Mouse (Mus musculus) forebrain, embryonic 12.5 days (tissue): ENCODE data around the gene Anxa6. TPM values are rescaled to one million over a fixed set of nuclear protein-coding genes. Genes with fewer than 3 reads are reported as not detected.

Experiments
- ATAC-seq: fragments of 200-750 bp; cut with Nextera tagmentation; 2 replicates; pipeline ENCODE4 v1.8.0; 2017; ENCODE audit warnings: moderate TSS enrichment; ENCODE audit not compliant: low FRiP score
- H3K27ac ChIP-seq: fragments of 300-500 bp; sonication (generic); 2 replicates; pipeline ENCODE4 v1.5.1; 2016; ENCODE audit warnings: mild to moderate bottlenecking
- H3K27me3 ChIP-seq: fragments of 300-500 bp; sonication (generic); 2 replicates; pipeline ENCODE4 v1.6.1; 2016; ENCODE audit warnings: mild to moderate bottlenecking
- H3K36me3 ChIP-seq: fragments of 300-500 bp; sonication (generic); replicated peaks from 2 replicates; pipeline ENCODE4 v1.6.1; 2016; ENCODE audit warnings: mild to moderate bottlenecking
- H3K4me1 ChIP-seq: fragments of 300-500 bp; sonication (generic); 2 replicates; pipeline ENCODE4 v1.6.1; 2016
- H3K4me2 ChIP-seq: fragments of 300-500 bp; sonication (generic); 2 replicates; pipeline ENCODE4 v1.6.1; 2016; ENCODE audit warnings: mild to moderate bottlenecking, moderate library complexity
- H3K4me3 ChIP-seq: fragments of 300-500 bp; sonication (generic); replicated peaks from 2 replicates; pipeline ENCODE4 v1.5.1; 2016; ENCODE audit warnings: mild to moderate bottlenecking
- H3K9ac ChIP-seq: fragments of 300-500 bp; sonication (generic); 2 replicates; pipeline ENCODE4 v1.6.1; 2016; ENCODE audit warnings: mild to moderate bottlenecking
- H3K9me3 ChIP-seq: fragments of 300-500 bp; sonication (generic); 2 replicates; pipeline ENCODE4 v1.6.1; 2016
- WGBS: fragments of 180-500 bp; shearing (Covaris S2); methylation state at CpG from one replicate; pipeline ENCODE4 v1.1.7; 2016; 5-methylcytosine and 5-hydroxymethylcytosine counted together
- polyA plus RNA-seq: library from polyadenylated mRNA; unstranded; fragments of >200 nt; fragmentation: Nextera tagmentation; extraction: Ambion mirVana; gene quantifications from 2 replicates; pipeline ENCODE4 v1.2.1, GENCODE M21; 2016

Gene Anxa6
- polyA plus RNA-seq, 1 experiment from 2014 or later, result 59.1 TPM

DNA sequence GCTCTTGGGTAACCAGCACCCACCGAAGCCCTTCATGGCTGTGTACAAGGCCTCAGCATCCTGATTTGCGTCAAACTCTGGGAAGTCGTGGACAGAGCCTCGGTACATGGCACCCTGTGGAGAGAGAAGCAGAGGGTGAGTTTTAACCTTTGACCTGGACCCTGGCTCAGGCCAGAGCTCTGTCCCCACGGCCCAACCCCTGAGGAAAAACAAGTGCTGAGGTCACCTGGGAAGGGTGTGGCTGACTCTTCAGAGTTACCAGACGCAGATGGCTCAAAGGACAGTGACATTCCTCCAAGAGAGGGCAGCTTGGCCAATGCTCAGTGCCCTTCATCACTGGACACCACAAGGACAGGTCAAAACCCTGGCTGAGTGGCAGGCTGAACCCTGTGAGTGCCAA is 19.4 kb downstream of the Anxa6 start:
- ATAC-seq, result no peak
- H3K36me3 ChIP-seq, result peaks cover 12% of the 10 kb centered on the region
- WGBS, result 79% methylated on average over 6 of the region's 6 CpGs

DNA sequence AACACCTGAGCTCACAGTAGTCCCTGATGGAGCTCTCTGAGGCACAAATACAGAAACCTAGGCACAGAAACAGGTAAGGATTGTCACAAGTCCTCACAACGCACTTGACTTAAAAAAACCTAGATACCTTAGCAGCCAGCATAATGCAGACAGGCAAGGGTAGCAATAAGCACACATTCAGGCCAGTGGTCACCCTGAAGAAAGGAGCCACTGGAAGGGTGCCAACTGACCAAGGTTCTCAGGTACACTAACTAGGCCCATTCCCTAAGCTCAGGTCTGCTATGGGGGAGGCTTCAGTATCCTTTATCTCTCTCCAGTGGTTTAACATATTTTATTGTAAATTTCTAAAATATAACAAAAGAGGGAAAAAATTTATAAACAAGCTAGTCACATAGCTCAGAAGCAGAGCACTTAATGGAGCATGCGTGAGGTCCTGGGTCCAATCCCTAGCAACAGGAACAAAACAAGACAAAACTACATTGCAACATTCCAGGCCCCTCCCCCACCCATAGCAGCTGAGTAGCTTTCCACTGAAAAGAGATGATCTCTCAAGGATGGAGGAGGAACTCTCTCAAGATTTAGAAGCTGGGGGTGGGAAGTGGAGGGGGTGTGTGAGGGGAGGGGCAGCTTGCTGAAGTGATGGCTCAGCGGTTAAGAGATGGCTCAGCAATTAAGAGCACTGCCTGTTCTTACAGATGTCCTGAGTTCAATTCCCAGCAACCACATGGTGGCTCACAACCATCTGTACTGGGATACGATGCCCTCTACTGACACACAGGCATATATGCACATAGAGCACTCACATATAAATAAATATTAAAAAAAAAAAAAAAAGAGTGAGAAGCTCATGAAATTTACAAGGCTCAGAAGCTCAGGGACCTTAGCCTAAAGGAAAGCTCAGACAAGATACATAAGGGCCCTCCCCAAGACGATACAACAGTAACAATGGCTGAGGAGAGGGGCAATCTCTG is 20.4 kb downstream of the Anxa6 start:
- H3K27ac ChIP-seq, result no peak overlapping the region
- no peaks in the 10 kb centered on the region for H3K9me3 ChIP-seq
- WGBS, result 73% methylated on average over 5 of the region's 5 CpGs
- H3K4me2 ChIP-seq, result no peak overlapping the region
- no peak for ATAC-seq
- H3K4me3 ChIP-seq, result no peak overlapping the region
- H3K9ac ChIP-seq, result no peak overlapping the region
- no peaks in the 10 kb centered on the region for H3K27me3 ChIP-seq
- H3K36me3 ChIP-seq, result peaks cover 16% of the 10 kb centered on the region
- H3K4me1 ChIP-seq, result 0 out of 2 replicates have a peak, but pooled peaks cover 3% of the 10 kb centered on the region

More for the DNA sequence above, 19.4 kb downstream of the Anxa6 start:
- Histone ChIP-seq H3K9me3 (no peaks in the 10 kb centered on the region), H3K27me3 (no peaks in the 10 kb centered on the region), H3K4me1 (0 out of 2 replicates have a peak, but pooled peaks cover 3% of the 10 kb centered on the region), H3K4me3 (no peak overlapping the region), H3K27ac (no peak overlapping the region), H3K4me2 (no peak overlapping the region), H3K9ac (no peak overlapping the region)

DNA sequence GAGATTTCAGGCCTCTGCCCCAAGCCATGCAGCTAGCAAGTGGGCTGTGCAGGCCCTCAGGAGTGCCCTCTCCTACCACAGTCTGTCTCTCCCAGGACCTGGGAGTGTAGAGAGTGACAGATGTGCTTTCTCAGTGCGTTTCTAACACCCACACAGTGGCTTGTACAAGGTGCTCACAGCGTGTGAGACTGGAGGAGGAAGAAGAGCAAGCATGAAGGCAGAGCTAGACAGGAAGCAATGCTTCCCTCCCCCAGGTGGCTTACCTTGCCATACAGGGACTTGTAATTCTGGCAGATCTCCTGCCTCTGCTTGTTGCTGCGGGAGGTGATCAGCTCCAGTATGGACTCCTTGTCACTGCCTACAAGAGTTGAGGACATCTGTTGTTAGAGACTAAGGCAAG is 21.8 kb downstream of the Anxa6 start:
- Histone ChIP-seq H3K9me3 (no peaks in the 10 kb centered on the region), H3K27ac (no peak overlapping the region), H3K27me3 (no peaks in the 10 kb centered on the region), H3K4me1 (0 out of 2 replicates have a peak, but pooled peaks cover 3% of the 10 kb centered on the region), H3K4me3 (no peak overlapping the region), H3K36me3 (peaks cover 23% of the 10 kb centered on the region), H3K9ac (no peak overlapping the region), H3K4me2 (no peak overlapping the region)
- ATAC-seq, result no peak
- WGBS, result 82% methylated on average over 3 of the region's 3 CpGs

DNA sequence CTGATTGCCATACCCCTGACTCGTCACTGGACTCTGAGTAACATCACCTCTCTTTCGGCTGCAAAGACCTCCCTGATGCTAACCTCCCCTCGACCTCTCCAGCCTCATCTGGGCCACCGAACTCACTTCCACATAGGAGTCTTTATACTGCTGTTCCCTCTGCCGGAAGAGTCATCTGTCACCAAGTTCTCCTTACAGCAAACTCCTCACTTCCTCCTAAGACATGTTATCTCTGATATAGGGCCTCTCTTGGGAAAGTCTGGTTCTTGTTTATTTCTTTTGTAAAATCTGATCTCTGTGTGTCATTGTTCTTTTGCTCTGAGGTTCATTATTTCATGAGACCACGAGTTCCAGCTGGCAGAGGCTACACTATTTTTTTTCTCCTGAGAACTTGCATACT is 25.0 kb downstream of the Anxa6 start:
- 80% methylated on average over 6 of the region's 6 CpGs for WGBS

DNA sequence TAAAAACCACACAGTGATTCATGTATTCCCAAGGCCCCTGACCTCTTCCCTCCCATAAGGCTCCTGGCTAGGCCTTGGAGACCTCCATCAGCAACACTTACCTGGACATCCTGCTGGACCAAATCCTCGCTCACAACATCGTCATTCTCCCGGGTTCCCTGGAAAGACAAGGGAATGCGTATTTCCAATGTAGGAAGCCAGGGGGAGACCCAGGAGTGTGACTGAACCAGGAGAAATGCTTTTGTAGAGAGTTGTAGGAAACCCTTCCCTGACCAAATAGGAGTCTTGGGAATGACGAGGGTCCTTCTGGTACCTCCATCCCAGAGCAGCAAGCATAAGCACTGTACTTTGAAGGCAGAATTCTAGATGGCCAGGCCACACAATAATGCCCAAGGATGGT is 27.6 kb downstream of the Anxa6 start:
- peaks cover 28% of the 10 kb centered on the region for H3K36me3 ChIP-seq
- no peaks in the 10 kb centered on the region for H3K4me1 ChIP-seq
- H3K4me3 ChIP-seq, result no peak overlapping the region
- H3K9ac ChIP-seq, result no peak overlapping the region
- no peaks in the 10 kb centered on the region for H3K9me3 ChIP-seq
- no peak overlapping the region for H3K27ac ChIP-seq
- no peak overlapping the region for H3K4me2 ChIP-seq
- WGBS, result 83% methylated on average over 5 of the region's 5 CpGs
- ATAC-seq, result no peak
- H3K27me3 ChIP-seq, result no peaks in the 10 kb centered on the region

More for the DNA sequence above, 25.0 kb downstream of the Anxa6 start:
- H3K9me3 ChIP-seq, result no peaks in the 10 kb centered on the region
- H3K4me1 ChIP-seq, result no peaks in the 10 kb centered on the region
- H3K4me3 ChIP-seq, result no peak overlapping the region
- H3K27ac ChIP-seq, result no peak overlapping the region
- H3K27me3 ChIP-seq, result no peaks in the 10 kb centered on the region
- H3K36me3 ChIP-seq, result peaks cover 23% of the 10 kb centered on the region
- no peak for ATAC-seq
- no peak overlapping the region for H3K4me2 ChIP-seq
- no peak overlapping the region for H3K9ac ChIP-seq

DNA sequence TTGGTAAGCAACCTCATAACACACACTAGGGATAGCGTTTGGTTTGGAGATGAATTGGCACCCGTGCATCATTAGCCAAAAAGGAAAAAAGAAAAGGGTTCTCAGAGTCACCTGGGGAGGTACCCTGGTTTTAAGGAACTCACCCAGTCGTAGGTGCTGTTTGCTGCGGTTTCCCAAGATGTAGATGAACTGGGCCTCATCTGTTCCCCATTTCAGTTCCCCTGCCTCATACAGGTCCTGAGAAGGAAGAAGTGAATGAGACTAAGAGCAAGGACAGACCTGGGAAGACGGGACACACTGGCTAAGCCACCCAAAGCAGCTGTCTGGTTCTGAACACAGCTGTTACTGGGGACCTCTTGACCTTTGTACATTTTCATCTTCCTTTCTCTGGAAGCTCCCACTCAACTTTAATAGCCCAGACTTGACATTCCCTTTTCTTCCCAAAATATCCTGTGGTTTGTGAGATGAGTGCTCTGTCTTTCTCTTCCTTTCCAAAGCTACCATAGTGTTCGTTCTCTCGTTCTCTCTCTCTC is 28.2 kb downstream of the Anxa6 start:
- 85% methylated on average over 7 of the region's 7 CpGs for WGBS
- H3K27me3 ChIP-seq, result no peaks in the 10 kb centered on the region
- H3K4me3 ChIP-seq, result no peak overlapping the region
- no peak overlapping the region for H3K9ac ChIP-seq
- H3K27ac ChIP-seq, result no peak overlapping the region
- no peak for ATAC-seq
- H3K36me3 ChIP-seq, result peaks cover 21% of the 10 kb centered on the region
- no peaks in the 10 kb centered on the region for H3K4me1 ChIP-seq
- H3K9me3 ChIP-seq, result no peaks in the 10 kb centered on the region
- H3K4me2 ChIP-seq, result no peak overlapping the region

DNA sequence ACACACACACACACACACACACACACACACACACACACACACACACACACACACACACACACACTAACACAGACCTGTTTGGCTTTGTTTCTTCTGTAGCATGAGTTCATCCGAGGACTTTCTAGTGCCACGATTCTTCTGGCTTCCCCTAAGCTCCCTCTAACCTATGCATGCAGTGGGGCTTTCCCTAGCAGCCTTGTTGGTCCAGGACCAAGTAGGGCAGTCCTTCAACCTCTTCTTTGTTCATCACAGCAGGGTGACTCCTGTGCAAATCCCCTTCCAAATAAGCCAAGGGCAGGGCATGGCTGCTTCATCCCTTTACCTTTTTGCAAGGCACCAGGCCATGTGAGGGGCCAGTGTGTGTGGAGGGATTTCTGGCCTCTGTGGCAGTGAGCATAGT is 34.5 kb downstream of the Anxa6 start:
- H3K27ac ChIP-seq, result no peak overlapping the region

DNA sequence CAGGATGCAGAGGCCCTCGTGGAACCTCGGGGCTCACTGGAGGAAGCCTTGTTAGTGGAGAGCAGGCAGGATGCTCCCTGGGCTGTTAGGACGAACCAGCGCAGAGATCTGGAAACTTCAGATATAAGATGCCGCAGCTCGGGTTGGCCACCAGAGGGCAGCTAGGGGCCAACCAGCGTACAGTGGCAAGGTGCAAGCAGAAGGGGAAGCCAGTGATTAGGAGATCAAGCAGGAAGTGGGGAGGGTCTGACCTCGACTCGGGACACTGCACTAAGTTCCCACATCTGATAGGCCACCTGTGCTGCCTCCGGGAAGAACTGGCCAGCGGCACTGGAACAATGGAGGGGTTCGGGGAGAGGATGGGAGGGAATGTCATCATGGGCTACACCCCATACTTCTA is 35.0 kb downstream of the Anxa6 start:
- Histone ChIP-seq H3K27me3 (no peaks in the 10 kb centered on the region), H3K9ac (no peak overlapping the region), H3K4me3 (no peak overlapping the region), H3K4me2 (no peak overlapping the region), H3K4me1 (peaks cover 2% of the 10 kb centered on the region; the same call in 1 of the 2 replicates), H3K27ac (no peak overlapping the region), H3K9me3 (no peaks in the 10 kb centered on the region), H3K36me3 (peaks cover 5% of the 10 kb centered on the region)
- ATAC-seq, result peak; percentile 36; the same call in 1 of the 2 replicates
- 5% methylated on average over 11 of the region's 12 CpGs for WGBS

More for the DNA sequence above, 34.5 kb downstream of the Anxa6 start:
- H3K9ac ChIP-seq, result no peak overlapping the region
- H3K4me2 ChIP-seq, result no peak overlapping the region
- no peak for ATAC-seq
- 50% methylated on average over 2 of the region's 2 CpGs for WGBS
- H3K36me3 ChIP-seq, result peaks cover 5% of the 10 kb centered on the region
- no peaks in the 10 kb centered on the region for H3K9me3 ChIP-seq
- no peaks in the 10 kb centered on the region for H3K27me3 ChIP-seq
- H3K4me1 ChIP-seq, result peaks cover 2% of the 10 kb centered on the region; the same call in 1 of the 2 replicates
- H3K4me3 ChIP-seq, result no peak overlapping the region

DNA sequence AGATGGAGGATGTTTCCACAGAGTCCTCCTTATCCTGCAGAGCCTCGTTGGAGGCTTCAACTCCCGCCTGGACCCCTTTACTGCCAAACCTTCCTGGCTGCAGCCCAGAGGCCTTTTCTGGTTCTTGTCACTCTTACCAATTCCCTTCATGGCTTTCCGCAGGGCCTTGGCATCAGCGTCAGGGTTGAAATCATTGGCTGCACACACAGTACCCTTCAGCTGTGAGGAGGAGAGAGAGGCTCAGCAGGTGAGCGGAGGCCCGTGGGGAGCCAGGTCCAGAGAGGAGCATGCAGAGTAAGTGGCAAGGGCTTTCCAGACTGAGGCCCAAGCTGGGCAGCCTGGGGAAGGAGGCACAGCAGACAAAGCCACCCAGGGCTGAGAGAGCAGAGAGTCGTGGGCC is 37.1 kb downstream of the Anxa6 start:
- Histone ChIP-seq H3K27ac (no peak overlapping the region), H3K9me3 (no peaks in the 10 kb centered on the region), H3K4me2 (no peak overlapping the region), H3K9ac (no peak overlapping the region), H3K36me3 (peaks cover 5% of the 10 kb centered on the region), H3K4me1 (peaks cover 2% of the 10 kb centered on the region; the same call in 1 of the 2 replicates), H3K4me3 (no peak overlapping the region), H3K27me3 (no peaks in the 10 kb centered on the region)
- no peak for ATAC-seq
- WGBS, result 64% methylated on average over 7 of the region's 7 CpGs

DNA sequence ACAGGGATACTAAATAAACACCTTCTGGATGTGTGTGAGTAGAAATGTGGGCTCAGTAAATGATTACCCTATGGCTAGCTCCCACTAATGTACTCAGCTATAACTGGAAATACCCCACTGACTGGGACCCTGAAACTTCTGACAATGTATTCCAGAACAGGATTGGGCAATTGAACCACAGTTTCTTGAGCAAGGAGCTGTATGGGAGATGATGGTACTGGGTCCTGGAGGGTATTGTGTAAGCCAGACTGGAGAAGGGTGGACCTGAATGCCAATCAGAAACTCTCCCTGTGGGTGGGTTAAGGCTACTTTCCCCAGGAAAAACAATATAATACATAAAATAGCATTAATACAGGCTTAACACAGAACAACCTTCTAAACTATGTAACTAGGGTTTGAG is 43.3 kb downstream of the Anxa6 start:
- Histone ChIP-seq H3K4me1 (no peaks in the 10 kb centered on the region), H3K27me3 (no peaks in the 10 kb centered on the region), H3K9ac (no peak overlapping the region), H3K4me2 (no peak overlapping the region), H3K27ac (no peak overlapping the region), H3K36me3 (no peaks in the 10 kb centered on the region), H3K9me3 (no peaks in the 10 kb centered on the region), H3K4me3 (no peak overlapping the region)
- no peak for ATAC-seq

DNA sequence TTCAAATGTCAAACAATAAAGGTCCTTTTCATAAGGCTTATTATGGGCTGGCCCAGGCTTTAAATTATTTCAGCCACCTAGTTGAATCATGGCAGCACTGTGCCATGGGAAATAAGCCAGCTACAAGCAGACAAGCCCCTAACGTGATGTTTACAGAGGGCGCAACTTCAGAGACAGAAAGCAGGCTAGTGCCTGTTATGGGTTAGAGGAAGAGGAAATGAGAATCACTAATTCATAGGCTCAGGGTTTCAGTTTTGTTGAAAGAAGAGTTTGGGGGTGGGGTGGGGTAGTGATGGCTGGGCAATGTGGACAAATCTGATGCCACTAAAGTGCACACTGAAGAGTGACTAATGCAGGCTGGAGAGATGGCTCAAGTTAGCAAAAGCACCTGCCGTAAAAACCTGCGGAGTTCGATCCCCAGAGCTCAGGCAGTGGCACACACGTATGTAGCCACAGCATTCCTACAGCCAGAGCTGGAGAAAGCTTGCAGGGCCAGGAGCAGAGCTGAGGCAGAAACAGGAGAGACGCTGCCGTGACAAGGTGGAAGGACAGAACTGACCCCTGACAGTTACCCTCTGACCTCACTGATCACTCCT is 44.4 kb downstream of the Anxa6 start:
- Histone ChIP-seq H3K27ac (no peak overlapping the region), H3K4me1 (no peaks in the 10 kb centered on the region), H3K4me2 (no peak overlapping the region), H3K27me3 (no peaks in the 10 kb centered on the region), H3K4me3 (no peak overlapping the region), H3K36me3 (no peaks in the 10 kb centered on the region), H3K9ac (no peak overlapping the region), H3K9me3 (no peaks in the 10 kb centered on the region)
- WGBS, result 77% methylated on average over 8 of the region's 8 CpGs
- no peak for ATAC-seq

DNA sequence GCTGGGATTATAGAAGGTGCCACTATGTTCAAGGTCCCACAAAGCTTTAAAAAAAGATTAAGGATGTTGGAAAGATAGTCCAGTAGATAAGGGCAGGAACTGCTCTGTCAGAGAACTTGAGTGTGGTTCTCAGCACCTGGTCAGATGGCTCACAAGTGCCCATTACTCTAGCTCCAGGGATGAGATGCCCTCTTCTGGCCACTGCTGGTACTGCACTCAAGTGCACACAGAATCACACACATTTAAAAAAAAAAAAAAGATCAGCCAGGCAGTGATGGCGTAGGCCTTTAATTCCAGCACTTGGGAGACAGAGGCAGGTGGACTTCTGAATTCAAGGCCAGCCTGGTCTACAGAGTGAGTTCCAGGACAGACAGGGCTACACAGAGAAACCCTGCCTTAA is 45.3 kb downstream of the Anxa6 start:
- 64% methylated on average over 1 of the region's 1 CpGs for WGBS
- ATAC-seq, result no peak
- Histone ChIP-seq H3K9me3 (no peaks in the 10 kb centered on the region), H3K4me1 (no peaks in the 10 kb centered on the region), H3K4me2 (no peak overlapping the region), H3K27me3 (no peaks in the 10 kb centered on the region), H3K4me3 (no peak overlapping the region), H3K27ac (no peak overlapping the region), H3K36me3 (no peaks in the 10 kb centered on the region), H3K9ac (no peak overlapping the region)
